Mouse (Mus musculus): Measurements from ENCODE around the gene Tep1.
"Not testable (repeated sequence)": the region's sequence is repeated elsewhere in the genome, so short reads cannot be mapped to it uniquely, and the experiment has no call there.

Tep1 gene

DNA sequence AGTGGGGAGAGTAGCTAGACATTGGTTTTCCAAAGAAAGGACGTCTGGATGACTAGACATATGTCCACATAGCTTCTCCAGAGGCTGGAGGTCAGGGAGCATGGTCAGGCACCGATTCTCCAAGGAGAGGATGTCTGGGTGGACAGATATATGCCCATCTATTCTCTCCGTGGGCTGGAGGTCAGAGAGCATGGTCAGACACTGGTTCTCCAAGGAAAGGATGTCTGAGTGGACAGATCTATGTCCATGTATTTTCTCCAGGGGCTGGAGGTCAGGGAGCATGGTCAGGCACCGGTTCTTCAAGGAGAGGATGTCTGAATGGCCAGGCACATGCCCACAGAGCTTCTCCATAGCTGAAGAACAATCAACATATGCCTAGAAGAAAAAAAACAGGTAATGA lies 2.1 kb downstream of the Tep1 start:
- DNase-seq = no peak

DNA sequence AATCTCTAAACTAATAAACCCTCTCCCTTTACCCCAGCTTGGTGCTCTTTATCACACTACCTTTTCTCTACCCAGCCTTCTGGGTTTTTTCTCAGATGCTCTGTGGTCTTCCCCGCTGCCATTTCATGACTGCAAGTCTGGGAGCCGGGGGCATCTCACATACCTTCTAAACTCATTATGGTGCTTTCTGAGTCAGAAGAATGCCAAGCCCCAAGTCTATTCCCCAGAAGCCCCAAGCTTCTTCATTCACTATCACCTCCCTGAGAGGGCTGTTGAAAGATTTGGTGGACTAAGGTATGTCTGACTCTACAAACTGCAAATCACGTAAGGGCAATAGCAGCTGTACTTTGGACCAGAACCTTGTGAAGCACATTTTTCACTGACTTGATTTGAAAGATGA lies 3.4 kb downstream of the Tep1 start:
- no peak for DNase-seq

DNA sequence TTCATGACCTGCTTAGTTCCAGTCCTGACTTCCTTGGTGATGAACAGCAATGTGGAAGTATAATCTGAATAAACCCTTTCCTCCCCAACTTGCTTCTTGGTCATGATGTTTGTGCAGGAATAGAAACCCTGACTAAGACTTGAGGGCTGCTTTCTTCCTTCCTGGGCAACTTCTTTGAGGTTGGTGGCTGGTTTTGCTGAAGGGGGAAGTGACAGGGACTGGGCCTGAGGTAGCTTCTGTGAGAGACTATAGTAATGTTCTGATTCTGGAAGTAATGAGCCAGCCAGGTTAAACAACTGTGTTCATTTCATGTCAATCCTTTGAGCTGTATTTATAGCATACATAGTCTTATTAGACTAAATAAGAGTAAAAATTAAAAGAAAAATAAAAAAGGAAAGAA lies 5.4 kb downstream of the Tep1 start:
- not testable (repeated sequence) for DNase-seq

DNA sequence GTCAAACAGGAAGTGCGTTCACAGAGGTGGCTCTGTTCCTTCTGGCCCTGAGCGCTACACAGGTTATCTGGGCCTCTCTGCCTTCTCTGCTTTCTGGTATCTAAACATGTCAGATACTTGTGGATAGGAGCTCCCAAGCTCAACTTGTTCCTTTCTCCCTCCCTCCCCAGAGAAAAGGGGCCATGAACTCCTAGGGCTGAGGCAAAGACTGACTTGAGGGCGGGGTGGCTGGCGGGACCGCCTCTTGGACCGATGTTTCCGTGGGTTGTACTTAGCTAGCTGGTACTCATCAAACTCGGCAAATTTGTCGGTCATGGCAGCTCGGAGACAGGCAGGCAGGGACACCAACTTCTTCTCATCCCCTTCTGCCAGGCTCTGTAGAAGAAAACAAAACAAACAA lies 7.7 kb downstream of the Tep1 start:
- no peak for DNase-seq

DNA sequence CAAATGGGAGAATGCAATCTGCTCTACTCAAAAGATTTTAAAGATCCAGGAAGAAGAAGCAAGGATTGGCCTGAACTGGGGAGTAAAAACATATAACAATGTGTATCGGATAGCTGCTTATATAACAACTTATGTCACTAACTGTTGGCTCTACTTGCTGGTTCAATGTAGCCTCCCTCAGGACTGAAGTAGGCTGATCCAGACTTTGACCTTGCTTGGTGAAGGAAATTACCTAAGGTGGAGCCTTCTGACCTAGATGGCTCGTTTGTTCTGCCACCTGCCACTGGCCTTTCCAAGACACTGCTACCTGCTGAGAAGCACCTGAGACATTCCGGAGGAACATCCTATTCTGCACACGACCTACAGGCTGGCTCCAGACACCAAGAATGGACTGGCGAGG lies 14.6 kb downstream of the Tep1 start:
- DNase-seq = no peak

DNA sequence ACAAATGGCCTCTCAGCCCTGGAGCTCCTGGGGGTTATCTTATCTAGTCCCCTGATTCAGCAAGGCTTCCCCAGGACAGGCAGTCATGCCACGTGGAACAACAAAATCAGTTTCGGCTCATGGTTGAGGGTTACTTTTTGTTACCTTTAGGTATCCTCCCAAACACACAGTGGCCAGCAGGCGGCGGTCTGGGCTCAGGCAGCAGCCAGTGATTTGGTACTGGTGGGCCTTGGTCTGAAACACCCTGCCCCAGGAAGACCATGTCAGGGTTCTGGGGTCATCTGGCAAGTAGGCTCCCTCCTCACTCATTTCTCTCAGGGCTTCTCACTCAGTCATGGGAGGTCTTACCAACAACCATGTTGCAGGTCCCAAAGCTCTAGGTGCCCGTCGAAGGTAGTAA lies 33.1 kb downstream of the Tep1 start:
- DNase-seq = peak in 1 of 2 experiments; percentile 7

DNA sequence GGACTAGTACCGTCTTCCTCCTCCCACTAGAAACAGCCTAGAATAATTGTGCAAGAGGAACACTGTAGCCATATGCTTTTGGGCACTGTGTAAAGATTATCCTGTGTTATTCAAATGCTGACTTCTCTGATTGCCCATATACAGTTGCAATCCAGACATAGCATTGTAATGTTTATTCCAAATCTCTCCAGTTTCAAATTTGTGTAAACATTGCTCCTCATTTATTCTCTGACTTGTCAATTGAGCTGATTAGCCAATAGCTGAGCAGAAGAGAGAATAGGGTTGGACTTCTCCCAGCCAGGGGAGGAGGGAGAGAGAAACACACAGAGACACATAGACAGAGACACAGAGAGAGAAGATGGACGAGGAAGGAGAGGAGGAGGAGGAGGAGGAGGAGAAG lies 35.9 kb downstream of the Tep1 start:
- DNase-seq = no peak

DNA sequence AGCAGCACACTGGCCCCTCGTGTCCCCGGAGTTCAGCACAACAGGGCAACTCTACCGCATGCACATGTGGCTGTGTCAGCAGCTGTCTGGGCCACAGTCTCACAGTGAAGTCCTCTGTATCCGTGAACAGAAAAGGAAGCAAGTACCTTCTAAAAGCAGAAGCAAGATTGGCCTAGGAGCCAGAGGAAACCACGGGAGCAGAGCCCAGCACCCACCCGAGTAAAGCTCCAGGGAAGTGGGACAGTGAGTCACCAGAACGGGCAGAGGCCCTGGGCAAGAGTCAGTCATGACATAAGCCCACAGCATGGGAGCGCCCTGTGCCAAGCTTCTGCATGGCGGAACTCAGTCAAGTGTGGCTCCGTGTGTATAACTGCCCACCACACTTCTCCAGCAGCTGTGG lies 36.4 kb downstream of the Tep1 start:
- peak; percentile 29 to 36 for DNase-seq

DNA sequence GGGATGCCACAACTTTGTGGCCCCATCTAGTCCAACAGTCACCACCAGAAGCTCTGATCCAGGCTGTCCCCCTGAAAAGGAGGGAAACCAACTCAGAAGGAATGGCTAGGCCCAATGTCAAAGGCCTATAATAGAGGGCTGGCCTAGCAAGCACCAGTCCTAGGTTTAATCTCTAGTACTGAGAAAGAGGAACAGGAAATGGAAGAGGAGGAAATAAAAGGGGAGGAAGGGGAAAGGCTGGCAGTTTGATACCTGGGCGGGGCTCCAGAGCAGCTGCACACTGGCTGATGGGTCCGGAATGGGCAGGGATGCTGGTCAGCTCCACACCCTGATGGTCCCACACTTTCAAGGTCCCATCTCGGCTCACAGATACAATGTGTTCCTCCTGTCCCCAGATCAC lies 40.5 kb downstream of the Tep1 start:
- no peak for DNase-seq

DNA sequence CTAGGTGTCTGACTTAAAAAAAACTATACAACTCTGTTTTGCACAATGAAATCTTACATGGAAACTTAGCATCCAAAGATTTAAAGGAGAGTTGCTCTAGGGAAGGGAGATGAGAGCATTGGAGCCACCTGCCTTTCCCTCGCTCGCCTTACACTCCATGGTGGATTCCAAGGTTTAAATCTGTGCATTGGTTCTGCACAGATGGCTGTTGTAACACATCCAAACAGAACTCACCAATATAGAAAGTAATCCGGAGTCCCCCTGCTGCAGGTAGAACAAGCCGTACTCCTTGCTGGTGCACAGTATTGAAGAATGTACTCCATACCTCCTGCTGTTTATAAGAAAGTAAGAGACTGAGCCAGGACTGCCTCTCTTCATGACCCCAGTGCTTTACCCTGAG lies 43.8 kb downstream of the Tep1 start:
- DNase-seq = no peak

DNA sequence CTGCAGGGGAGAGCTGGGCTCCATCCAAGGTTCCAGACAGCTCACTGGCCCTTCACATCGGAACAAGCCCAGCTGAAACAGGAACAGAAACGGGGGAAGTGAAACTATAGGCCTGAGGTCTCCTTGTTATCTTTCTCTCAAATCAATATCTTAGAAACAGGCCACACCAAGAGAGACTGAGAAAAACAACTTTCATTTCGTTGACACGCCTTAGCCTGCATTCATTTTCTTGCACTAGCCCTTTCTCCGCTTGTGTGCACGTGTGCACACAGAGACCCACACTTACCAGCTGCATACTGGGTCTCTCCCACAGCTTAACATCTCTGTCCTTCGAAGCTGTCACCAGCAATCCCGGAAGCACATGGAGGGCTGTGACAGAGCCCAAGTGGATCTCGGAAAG lies 46.1 kb downstream of the Tep1 start:
- peak; percentile 42 to 55 for DNase-seq

DNA sequence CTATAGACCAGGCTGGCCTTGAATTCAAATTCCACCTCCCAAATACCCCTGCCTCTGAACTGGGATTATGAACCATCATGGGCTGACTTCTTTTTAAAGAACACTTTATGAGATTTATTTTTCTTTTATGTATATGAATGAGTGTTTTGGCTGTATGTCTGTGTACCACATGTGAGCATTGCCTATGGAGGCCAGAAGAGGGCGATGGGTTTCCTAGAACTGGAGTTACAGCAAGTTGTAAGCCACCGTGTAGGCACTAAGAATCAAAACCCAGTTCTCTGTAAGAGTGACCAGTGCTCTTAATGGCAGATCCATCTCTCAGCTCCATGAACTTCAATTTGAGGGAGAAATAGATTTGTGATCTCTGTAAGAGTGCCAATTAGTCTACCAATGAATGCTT lies 47.1 kb downstream of the Tep1 start:
- peak in 1 of 2 experiments; percentile 24 for DNase-seq

DNA sequence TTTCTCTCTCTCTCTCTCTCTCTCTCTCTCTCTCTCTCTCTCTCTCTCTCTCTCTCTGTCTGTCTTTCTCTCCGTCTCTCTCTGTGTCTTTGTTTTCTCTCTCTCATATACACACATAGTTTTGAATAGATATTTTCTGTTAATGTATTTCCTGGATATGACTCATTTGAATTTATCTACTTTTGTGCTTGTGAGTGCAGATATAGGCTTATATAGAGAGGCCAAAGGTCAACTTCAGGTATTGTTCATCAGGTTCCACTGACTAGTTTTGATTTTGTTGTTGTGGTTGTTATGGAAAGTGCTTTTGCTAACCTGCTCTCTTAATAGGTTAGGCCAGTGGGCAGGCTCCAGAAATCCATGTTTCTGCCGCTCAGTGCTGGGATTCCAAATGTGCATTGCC lies 57.3 kb downstream of the Tep1 start:
- no peak for DNase-seq

DNA sequence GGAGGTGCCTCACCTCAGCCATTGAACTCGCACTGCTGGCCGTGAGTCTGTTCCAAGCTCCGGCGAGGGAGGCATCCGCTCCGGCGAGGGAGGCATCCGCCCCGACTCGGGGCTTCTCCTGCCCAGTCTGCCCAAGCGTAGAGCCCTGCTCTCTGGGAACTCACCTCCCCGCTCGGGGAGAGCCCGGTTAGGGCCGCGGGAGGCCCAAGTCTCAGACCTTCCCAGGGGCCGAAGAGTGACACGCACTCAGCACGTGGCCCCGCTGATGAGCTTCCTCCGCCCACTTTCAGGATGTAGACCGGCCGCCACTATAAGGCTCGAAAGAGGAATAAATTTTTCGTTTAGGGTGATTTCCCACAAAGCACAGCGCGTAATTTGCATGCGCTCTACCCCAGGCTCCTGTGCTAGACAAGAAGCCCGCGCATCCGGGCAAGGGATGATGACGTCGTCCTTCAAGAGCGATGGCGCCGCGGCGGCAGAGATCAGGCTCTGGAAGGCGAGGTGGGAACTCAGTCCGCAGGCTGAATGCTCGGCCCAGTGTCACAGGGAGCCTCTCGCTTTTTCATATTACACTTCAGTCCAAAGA lies 62.8 kb downstream of the Tep1 start, which contains the start of the genes Ccnb1ip1 and Parp2:
Gene Ccnb1ip1 (minus strand): TSS at position 246 of the 586 bp plus-strand sequence.
Gene Parp2 (plus strand): TSS at position 355 of the 586 bp plus-strand sequence.
- DNase-seq = peak; percentile 97 to 98

DNA sequence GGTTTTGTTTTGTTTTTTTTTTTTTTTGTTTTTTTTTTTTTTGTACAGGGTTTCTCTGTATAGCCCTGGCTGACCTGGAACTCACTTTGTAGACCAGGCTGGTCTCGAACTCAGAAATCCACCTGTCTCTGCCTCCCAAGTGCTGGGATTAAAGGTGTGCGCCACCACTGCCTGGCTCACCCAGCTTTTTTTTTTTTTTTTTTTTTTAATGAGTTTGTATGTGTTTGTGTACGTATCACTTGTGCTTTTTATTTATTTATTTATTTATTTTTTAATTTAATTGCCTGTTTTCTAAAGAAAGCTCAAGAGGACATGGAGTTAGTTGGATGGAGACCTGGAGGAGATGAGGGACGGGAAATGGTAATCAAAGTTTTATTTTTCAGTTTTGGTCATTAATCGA lies 63.9 kb downstream of the Tep1 start:
- not testable (repeated sequence) for DNase-seq

DNA sequence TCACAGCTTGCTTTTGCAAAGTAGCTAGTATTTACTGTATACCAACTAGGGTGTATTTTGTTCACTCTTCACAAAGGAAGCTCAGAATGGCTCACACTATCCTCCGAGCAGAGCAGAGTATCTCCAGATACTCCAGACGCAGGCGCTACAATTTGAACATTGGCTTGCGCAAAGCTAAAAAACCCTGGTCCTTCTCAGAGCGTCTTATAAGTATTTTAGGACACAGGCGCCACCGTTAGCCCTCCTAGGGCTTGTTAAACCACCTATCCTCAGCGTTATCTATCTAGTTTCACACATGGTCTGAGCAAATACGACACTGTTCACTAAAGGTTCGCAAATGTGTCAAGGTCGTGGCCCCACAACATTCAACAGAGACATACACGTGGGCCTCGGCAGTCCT lies 65.7 kb downstream of the Tep1 start:
- no peak for DNase-seq

DNA sequence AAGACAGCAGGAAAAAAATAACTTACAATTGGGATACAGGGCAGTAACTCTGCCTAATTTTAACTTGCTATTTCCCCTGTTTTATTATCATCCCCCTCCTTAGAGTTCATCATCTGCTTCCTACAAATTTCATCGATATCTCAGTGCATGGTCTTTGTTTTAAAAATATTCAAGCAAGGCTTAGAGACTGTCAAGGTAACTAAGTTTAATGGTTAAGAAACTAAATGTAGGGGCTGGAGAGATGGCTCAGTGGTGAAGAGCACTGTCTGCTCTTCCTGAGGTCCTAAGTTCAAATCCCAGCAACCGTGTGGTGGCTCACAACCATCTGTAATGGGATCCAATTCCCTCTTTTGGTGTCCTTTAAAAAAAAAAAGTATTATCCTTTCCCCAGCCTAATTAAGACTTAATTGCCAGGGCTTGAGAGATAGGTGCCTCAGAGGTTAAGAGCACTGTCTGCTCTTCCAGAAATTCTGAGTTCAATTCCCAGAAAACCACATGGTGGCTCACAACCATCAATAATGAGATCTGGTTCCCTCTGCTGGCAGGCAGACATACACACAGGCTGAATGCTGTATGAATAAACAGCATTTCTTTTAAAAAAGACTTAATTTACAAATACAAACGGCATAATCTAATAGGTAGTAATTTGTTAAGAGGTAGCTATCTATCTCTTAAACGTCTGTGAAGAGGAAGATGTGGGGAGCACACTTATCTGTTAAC lies 67.4 kb downstream of the Tep1 start:
- DNase-seq = peak; percentile 42 to 47

DNA sequence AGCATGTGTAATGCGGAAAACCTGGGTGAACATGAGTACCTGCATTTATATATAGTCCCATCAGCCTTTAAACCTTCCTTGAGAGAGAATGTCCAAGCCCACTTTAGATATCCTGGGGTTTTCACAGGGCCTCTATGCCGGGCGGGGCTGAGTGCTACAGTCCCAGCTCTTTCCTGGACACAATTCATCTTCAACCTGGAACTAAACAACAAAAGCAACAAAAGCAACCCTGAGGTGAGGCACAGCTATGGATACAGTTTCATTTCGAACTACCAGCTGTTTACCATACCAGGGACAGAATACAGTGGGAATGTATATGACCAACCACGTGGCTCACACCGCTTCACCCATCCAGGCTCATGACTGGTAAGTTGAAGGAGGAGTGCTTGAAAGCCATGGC lies 67.9 kb downstream of the Tep1 start:
- no peak for DNase-seq

DNA sequence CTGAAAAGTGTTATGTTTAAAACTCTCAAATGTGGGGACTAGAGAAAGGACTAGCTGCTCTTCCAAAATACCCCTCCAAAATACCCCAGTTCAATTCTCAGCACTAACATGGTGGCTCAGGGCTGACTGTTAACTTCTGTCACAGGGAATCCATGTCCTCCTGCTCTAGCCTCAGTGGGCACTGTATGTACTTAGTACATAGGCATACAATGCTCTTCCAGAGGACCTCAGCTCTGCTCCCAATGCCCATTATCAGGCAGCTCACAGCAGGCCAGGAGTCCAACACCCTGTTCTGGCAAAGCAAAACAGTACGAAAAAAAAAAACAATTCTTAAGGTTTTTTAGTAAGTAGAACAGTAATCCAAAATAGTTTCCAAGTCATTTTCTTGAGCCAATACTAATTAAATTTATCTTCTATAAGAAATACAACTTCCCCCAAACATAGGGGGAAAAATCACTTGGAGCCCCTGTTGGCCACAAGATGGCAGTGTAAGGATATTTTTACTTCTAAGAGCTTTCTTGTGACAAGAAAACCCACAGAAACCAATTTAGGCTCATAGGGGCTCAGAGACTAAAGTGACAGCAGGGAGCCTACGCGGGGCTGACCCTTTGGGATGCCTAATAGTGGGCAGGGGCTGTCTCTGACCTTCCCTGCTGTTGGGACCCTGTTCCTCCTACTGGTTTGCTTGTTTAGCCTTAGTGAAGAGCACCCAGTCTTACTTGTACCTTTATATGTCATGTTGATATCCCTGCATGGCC lies 70.7 kb downstream of the Tep1 start:
- DNase-seq = peak; percentile 60 to 63

DNA sequence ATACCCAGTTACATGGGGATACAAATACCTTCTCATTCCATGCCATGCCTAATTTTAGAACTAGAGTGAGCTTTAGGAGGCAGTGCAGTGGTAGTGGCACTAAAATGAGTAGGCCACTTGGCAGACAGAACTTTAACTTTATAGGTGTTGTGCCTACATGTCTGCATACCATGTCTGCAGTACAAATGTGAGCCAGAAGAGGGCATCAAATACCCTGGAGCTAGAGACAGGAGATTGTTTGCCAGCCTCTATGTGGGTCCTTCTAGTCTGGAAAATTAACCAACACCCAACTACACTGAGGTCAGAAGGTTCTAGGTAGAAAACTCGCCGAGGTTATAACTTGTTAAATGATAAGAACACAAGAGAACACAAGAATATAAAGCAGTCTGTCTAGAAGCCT lies 71.8 kb downstream of the Tep1 start:
- DNase-seq = peak; percentile 46 to 54

DNA sequence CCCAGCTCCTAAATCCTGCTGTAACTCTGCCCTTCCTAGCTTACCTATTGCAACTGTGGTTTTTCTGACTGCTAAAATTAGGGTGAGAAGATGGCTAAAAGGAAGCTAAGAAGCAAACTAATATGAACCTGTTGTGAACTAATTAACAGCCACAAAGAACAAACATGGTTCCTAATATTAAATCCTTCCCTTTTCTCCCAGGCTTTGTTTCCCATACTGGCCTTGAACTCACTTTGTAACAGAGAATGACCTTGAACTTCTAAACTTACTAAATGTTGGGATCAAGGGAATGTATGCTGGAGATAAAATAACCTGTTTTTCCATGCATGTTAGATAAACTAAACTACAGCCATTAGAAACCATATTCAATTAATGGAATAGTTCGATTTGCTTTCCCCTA lies 73.9 kb downstream of the Tep1 start:
- DNase-seq = no peak

DNA sequence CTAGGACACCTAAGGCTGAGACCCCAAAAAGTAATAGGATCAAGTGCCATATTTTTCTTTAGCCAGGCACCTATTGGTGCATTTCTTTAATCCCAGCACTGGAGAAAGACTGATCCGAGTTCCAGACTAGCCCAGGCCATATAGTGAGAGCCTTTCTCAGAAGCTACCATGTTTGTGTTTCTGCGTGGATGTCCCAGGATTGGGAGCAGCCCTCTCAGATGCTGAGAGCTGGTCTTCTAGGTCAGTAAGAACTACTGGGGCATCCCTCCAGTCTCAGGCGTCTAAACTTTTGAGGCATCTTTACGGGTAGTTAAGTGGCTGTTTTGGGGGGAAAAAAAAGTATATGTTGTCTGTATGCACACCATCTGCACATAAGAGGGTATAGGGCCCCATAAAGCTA lies 74.4 kb downstream of the Tep1 start:
- DNase-seq = no peak

DNA sequence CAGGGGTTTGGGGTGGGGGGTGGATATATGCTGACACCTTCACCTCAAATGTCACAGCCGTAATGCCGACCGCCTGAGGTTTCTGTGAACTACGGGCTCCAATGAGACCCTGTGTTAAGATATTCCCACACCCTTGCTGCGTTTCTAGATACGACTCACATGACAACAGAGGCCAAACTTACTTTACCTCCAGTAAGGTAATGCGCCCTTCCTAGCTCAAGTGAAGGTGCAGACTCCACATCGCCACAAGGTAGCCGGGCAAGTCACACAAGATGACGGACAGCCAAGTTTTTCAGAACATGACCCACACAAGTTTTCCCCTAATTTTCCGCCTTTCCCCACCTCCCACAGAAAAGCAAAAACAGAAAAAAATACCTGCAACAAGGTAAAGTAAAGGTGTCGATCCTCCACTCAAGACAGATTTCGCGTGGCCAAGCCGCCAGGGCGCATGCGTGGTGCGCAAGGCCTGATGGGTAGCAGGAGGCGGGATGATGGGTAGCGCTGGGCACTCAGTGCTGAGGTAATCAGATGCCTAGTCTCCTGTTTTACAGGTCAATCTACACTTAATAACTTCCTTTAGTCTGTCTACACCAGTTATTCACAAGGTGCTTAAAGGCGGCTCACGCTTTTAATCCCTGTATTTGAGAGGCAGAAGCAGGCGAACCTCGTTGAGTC lies 75.0 kb downstream of the Tep1 start:
- DNase-seq = no peak

DNA sequence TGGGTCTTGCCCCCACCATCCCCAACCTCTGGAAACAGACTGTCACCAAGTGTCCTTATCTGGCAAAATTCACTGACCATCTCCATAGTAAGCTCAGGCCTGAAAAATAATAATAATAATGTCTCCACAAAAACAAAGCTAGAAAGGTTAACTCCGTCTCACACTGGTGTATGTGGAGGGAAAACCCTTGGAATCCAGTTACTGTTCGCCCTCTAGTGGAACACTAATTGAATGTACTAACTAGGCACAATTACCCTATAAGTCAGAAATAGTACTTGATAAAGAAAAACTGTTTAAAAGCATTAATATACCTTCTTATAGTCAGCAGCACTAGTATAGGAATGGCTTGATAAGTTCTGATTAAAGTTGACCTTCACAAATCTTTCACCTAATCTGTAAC lies 82.2 kb downstream of the Tep1 start:
- DNase-seq = no peak

Measured in B cell, adult 2 months (primary cell).